Mouse (Mus musculus) ES-Bruce4 (cell line): ENCODE measurements around the gene Cd37. TPM values are rescaled to one million over a fixed set of nuclear protein-coding genes. Genes with fewer than 3 reads are reported as not detected.

Experiments
- H3K27ac ChIP-seq: 2 replicates; pipeline ENCODE4 v1.5.1; 2012; ENCODE audit warnings: low read length, inconsistent platforms; ENCODE audit not compliant: insufficient read depth
- H3K27me3 ChIP-seq: 2 replicates; pipeline ENCODE4 v1.6.1; 2012; ENCODE audit warnings: mild to moderate bottlenecking, low read length, inconsistent platforms; ENCODE audit not compliant: control insufficient read depth, poor library complexity, insufficient read depth, severe bottlenecking
- H3K36me3 ChIP-seq: 2 replicates; pipeline ENCODE4 v1.6.1; 2012; ENCODE audit warnings: inconsistent platforms, mild to moderate bottlenecking, low read length, moderate library complexity; ENCODE audit not compliant: control insufficient read depth, poor library complexity, insufficient read depth, severe bottlenecking
- H3K4me1 ChIP-seq: one replicate; pipeline ENCODE4 v1.8.1; 2011; ENCODE audit warnings: low read length; ENCODE audit not compliant: control insufficient read depth, insufficient read depth
- H3K4me3 ChIP-seq: 2 replicates; pipeline ENCODE4 v1.5.1; 2011; ENCODE audit warnings: low read depth, mild to moderate bottlenecking, low read length
- H3K9ac ChIP-seq: 2 replicates; pipeline ENCODE4 v1.6.1; 2012; ENCODE audit warnings: low read depth, mild to moderate bottlenecking, inconsistent platforms; ENCODE audit not compliant: poor library complexity, severe bottlenecking
- H3K9me3 ChIP-seq: replicated peaks from 2 replicates; pipeline ENCODE4 v1.6.1; 2012; ENCODE audit warnings: mild to moderate bottlenecking, low read length, inconsistent platforms; ENCODE audit not compliant: control insufficient read depth, poor library complexity, insufficient read depth, severe bottlenecking
- CTCF ChIP-seq: IDR thresholded peaks from one replicate; pipeline ENCODE4 v1.8.1; 2011; ENCODE audit warnings: low read depth, low read length
- EP300 ChIP-seq: IDR thresholded peaks from 2 replicates; pipeline ENCODE4 v1.6.1; 2011; ENCODE audit warnings: low read depth, low read length; ENCODE audit not compliant: insufficient read depth
- POLR2A ChIP-seq: IDR thresholded peaks from one replicate; pipeline ENCODE4 v1.8.1; 2011; ENCODE audit warnings: low read length; ENCODE audit not compliant: insufficient read depth
- polyA plus RNA-seq: library from polyadenylated mRNA; stranded (reverse); fragments of >200 nt; gene quantifications from 2 replicates; pipeline ENCODE4 v1.2.4, GENCODE M21; 2011; ENCODE audit warnings: low read depth; ENCODE audit not compliant: missing spikeins, insufficient read depth, insufficient read length

Cd37 gene
- polyA plus RNA-seq, 1 experiment = 3.4 TPM

DNA sequence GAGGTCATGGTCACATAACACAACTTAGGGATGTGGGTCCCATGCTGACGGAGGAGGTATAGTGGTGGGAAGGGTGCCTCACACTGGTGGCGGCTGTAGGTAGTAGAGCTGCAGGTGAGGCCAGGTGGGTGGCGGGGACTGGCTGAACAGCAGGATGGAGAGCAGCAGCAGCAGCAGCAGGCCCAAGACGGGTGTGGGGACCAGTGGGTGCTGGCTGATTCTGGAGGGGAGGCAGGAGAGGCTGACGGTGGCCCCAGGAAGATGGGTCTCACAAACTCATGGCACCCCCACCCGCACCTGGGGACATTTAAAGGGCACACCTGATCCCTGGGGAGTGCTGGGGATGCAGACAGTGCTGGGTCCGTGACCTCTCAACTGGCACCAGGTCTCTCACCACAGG, 55.2 kb downstream of the Cd37 start:
- TF ChIP-seq POLR2A (no peak), CTCF (no peak), EP300 (no peak)
- H3K9ac ChIP-seq = no peak overlapping the region
- H3K36me3 ChIP-seq = no peaks in the 10 kb centered on the region
- H3K27me3 ChIP-seq = no peaks in the 10 kb centered on the region
- no peaks in the 10 kb centered on the region for H3K9me3 ChIP-seq
- no peak overlapping the region for H3K27ac ChIP-seq
- no peaks in the 10 kb centered on the region for H3K4me1 ChIP-seq
- no peak overlapping the region for H3K4me3 ChIP-seq

Other genes starting within 250 kb of the Cd37 start
- gene Irf3, start 241.5 kb downstream of the Cd37 start, polyA plus RNA-seq = 56.1 and 57.5 TPM in 2 replicates
- gene Bcl2l12, start 240.4 kb downstream of the Cd37 start, polyA plus RNA-seq = 41.9 and 46.8 TPM in 2 replicates
- gene Scaf1, start 222.8 kb downstream of the Cd37 start, polyA plus RNA-seq = 64.2 and 73.2 TPM in 2 replicates
- 72.4 and 80.4 TPM in 2 replicates for gene Rras, start 221.2 kb downstream of the Cd37 start, polyA plus RNA-seq
- gene Prr12, start 186.2 kb downstream of the Cd37 start, polyA plus RNA-seq = 35.0 and 35.5 TPM in 2 replicates
- 58.1 and 62.4 TPM in 2 replicates for gene Nosip, start 176.7 kb downstream of the Cd37 start, polyA plus RNA-seq
- 7.7 and 12.0 TPM in 2 replicates for gene Prrg2, start 176.4 kb downstream of the Cd37 start, polyA plus RNA-seq
- 66.7 and 88.2 TPM in 2 replicates for gene Rcn3, start 146.9 kb downstream of the Cd37 start, polyA plus RNA-seq
- gene Fcgrt, start 135.3 kb downstream of the Cd37 start, polyA plus RNA-seq = 2.0 and 2.5 TPM in 2 replicates
- gene Rps11, start 114.7 kb downstream of the Cd37 start, polyA plus RNA-seq = 2,753 and 2,969 TPM in 2 replicates
- gene Rpl13a, start 110.4 kb downstream of the Cd37 start, polyA plus RNA-seq = 3,729 and 4,020 TPM in 2 replicates
- gene Gm45713, start 102.9 kb downstream of the Cd37 start, polyA plus RNA-seq = not detected in 2 replicates
- 3.0 and 3.7 TPM in 2 replicates for gene Flt3l, start 102.7 kb downstream of the Cd37 start, polyA plus RNA-seq
- gene Pih1d1, start 84.8 kb downstream of the Cd37 start, polyA plus RNA-seq = 38.5 and 43.6 TPM in 2 replicates
- gene Aldh16a1, start 84.5 kb downstream of the Cd37 start, polyA plus RNA-seq = 36.9 and 44.2 TPM in 2 replicates
- gene Slc17a7, start 75.2 kb downstream of the Cd37 start, polyA plus RNA-seq = 0.94 and 1.6 TPM in 2 replicates
- gene Gfy, start 59.5 kb downstream of the Cd37 start, polyA plus RNA-seq = 0.68 and 1.2 TPM in 2 replicates
- gene Pth2, start 58.1 kb downstream of the Cd37 start, polyA plus RNA-seq = not detected in 2 replicates
- 2.2 and 2.6 TPM in 2 replicates for gene Ccdc155, start 34.2 kb downstream of the Cd37 start, polyA plus RNA-seq
- 4.2 and 8.6 TPM in 2 replicates for gene Dkkl1, start 27.0 kb downstream of the Cd37 start, polyA plus RNA-seq
- gene Tead2, start 23.4 kb downstream of the Cd37 start, polyA plus RNA-seq = 147 and 152 TPM in 2 replicates
- 0.55 and 0.63 TPM in 2 replicates for gene Slc6a16, start 2.0 kb upstream of the Cd37 start, polyA plus RNA-seq
- gene Slc6a21, start 38.4 kb upstream of the Cd37 start, polyA plus RNA-seq = not detected in 2 replicates
- gene Trpm4, start 94.7 kb upstream of the Cd37 start, polyA plus RNA-seq = 18.9 and 19.8 TPM in 2 replicates
- gene Hrc, start 96.2 kb upstream of the Cd37 start, polyA plus RNA-seq = 5.2 and 6.9 TPM in 2 replicates
- gene Ppfia3, start 127.9 kb upstream of the Cd37 start, polyA plus RNA-seq = 7.2 and 9.3 TPM in 2 replicates
- 0.88 TPM in 1 of 2 replicates, not detected in the other for gene Lin7b, start 131.5 kb upstream of the Cd37 start, polyA plus RNA-seq
- gene Snrnp70, start 156.6 kb upstream of the Cd37 start, polyA plus RNA-seq = 686 and 799 TPM in 2 replicates
- 0.41 TPM in 1 of 2 replicates, not detected in the other for gene Kcna7, start 166.5 kb upstream of the Cd37 start, polyA plus RNA-seq
- gene Ntf5, start 174.6 kb upstream of the Cd37 start, polyA plus RNA-seq = 5.0 and 5.2 TPM in 2 replicates
- gene Lhb, start 181.7 kb upstream of the Cd37 start, polyA plus RNA-seq = not detected in 2 replicates
- 24.4 and 26.7 TPM in 2 replicates for gene Gys1, start 195.7 kb upstream of the Cd37 start, polyA plus RNA-seq
- 263 and 267 TPM in 2 replicates for gene Ruvbl2, start 199.0 kb upstream of the Cd37 start, polyA plus RNA-seq
- gene Ftl1, start 220.8 kb upstream of the Cd37 start, polyA plus RNA-seq = 5,956 and 6,533 TPM in 2 replicates
- gene Bax, start 227.8 kb upstream of the Cd37 start, polyA plus RNA-seq = 250 and 287 TPM in 2 replicates
- gene Tulp2, start 242.8 kb upstream of the Cd37 start, polyA plus RNA-seq = 1.3 and 2.4 TPM in 2 replicates
- not detected in 2 replicates for gene Gm45808, start 247.7 kb upstream of the Cd37 start, polyA plus RNA-seq
- 15.3 and 15.5 TPM in 2 replicates for gene Dhdh, start 249.7 kb upstream of the Cd37 start, polyA plus RNA-seq